Mouse (Mus musculus) stomach, postnatal 0 days (tissue): ENCODE measurements around the gene Gsk3a.

Experiments
- CTCF ChIP-seq: IDR thresholded peaks from 2 replicates; pipeline ENCODE4 v1.5.1; 2016; ENCODE audit warnings: antibody characterized with exemption, low read depth, mild to moderate bottlenecking, moderate library complexity
- EP300 ChIP-seq: optimal IDR thresholded peaks from 2 replicates; pipeline ENCODE3; 2016; ENCODE audit warnings: antibody characterized with exemption

GRCm38 (mm10) chr7:25195148-25195547 lies 42.5 kb downstream of the Gsk3a start:
- TF ChIP-seq CTCF, result no peak
- no peak for TF ChIP-seq EP300
